17 mouse cellular contexts compared by ENCODE assay signal in the genomic region with DNA sequence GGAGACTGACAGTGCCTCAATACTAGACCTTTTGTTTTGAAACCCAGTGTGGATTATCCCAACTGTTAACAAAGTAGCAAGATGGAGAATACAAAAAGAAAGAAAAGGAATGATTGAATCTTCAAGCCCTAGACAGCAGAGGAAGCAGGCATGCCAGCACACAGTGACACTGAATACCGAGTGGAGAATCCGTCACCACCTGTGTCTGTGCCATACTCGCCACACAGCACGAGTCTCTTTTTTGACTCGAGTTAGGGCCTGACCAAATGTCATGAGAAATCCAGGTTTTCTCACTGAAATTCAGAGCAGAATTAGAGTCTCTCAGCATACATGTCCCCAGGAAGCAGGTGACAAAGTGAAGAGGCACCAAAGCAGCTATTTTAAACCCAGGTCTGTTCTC.
"Had no signal": no experiment of that assay in that cellular context is flagged by ENCODE, and none has a peak within 500 bp of the region (broad histone marks: within the 10 kb centered on the region; RNA-seq: fewer than 3 reads in every experiment).

No protein-coding gene starts in this region.

- H3K9me3 ChIP-seq: limb, embryonic 13.5 days; liver, embryonic 15.5 days; neural tube, embryonic 12.5 days had no signal

- DNase-seq: kidney, postnatal 36 days; layer of hippocampus, adult 9-11 months; layer of hippocampus, postnatal 36 days; lung, adult 2 months; lung, postnatal 36 days; midbrain, embryonic 14.5 days; retina, postnatal 1 day; right cerebral cortex, postnatal 4 days; spleen, adult 18-20 months; thymus, adult 18-20 months; thymus, postnatal 25 days had no signal

- H3K9ac ChIP-seq: limb, embryonic 13.5 days; liver, embryonic 15.5 days; neural tube, embryonic 12.5 days had no signal

- H3K4me3 ChIP-seq: limb, embryonic 13.5 days; liver, embryonic 15.5 days; neural tube, embryonic 12.5 days had no signal

- H3K27me3 ChIP-seq: limb, embryonic 13.5 days; liver, embryonic 15.5 days; neural tube, embryonic 12.5 days had no signal

- H3K27ac ChIP-seq: kidney, postnatal 0 days; limb, embryonic 13.5 days; liver, embryonic 15.5 days; neural tube, embryonic 12.5 days had no signal

- ATAC-seq: lung, postnatal 0 days had no signal

- H3K4me1 ChIP-seq: limb, embryonic 13.5 days; liver, embryonic 15.5 days; neural tube, embryonic 12.5 days had no signal

- H3K36me3 ChIP-seq: limb, embryonic 13.5 days; liver, embryonic 15.5 days; neural tube, embryonic 12.5 days had no signal

- H3K4me2 ChIP-seq: limb, embryonic 13.5 days; liver, embryonic 11.5 days; liver, embryonic 15.5 days; neural tube, embryonic 12.5 days had no signal
